Mouse (Mus musculus): Measurements from ENCODE around the gene Zcchc10.

DNA sequence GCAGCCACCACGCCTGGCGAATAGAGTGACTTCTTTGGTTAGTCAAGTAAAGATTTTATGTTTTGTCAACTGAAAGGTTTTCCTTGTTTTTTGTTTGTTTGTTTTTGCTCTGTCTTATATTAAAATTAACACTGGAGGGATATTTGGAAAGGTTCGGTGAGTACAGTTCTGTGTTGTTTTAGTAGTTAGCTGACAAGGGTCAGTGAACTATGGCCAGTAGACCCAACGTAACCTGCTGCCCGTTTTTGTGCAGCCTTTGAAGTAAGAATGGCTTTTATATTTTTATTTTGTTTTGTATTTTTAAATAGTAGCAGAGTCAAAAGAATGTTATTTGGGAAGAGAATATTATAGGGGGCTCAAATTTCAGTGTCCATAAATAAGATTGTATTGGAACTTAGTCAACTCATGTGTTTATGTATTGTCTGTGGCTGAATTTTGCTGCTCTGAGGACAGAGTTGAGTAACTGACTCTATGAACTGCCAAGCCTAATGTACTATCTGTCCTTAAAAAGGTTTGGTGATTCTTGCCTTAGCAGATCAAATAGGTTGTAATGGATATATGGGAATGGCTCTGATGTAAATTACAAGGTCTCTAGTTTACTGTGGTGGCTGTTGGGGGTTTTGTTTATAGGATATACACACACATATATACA lies 34.2 kb downstream of the Zcchc10 start:
- TF ChIP-seq MAFK (IDR thresholded peaks at IDR 0.05; ENCODE audit: insufficient read depth, low read depth, low read length) = no peak
- no peak for TF ChIP-seq HCFC1 (IDR thresholded peaks at IDR 0.05; ENCODE audit: borderline replicate concordance, insufficient read depth, low read length)
- TF ChIP-seq ZC3H11A (IDR thresholded peaks at IDR 0.05; ENCODE audit: borderline replicate concordance, low read depth, low read length) = no peak

All from ES-E14 (cell line).